Mouse (Mus musculus) splenic B cell, adult 2 months (primary cell): ENCODE measurements at regions not wholly inside any gene's neighbourhood (a gene's known extent, or its start where the extent isn't known, plus 50 kb on each side); places are given as distances from the start of the nearest gene placed in this dataset.
A peak's percentile ranks its signal among the peaks of the same experiment; 100 is the strongest.
"Not testable (repeated sequence)": the region's sequence is repeated elsewhere in the genome, so short reads cannot be mapped to it uniquely, and the experiment has no call there.

Experiments used
- DNase-seq: peaks from one replicate; pipeline ENCODE4 v3.0.0-alpha.2; 2011; ENCODE audit warnings: low read depth, low spot score
- H3K27me3 ChIP-seq: 2 replicates; pipeline ENCODE4 v1.6.1; 2012; ENCODE audit warnings: mild to moderate bottlenecking, low read length, moderate library complexity, mixed read lengths; ENCODE audit not compliant: control insufficient read depth, poor library complexity, insufficient read depth, severe bottlenecking
- H3K36me3 ChIP-seq: 2 replicates; pipeline ENCODE4 v1.6.1; 2012; ENCODE audit warnings: mild to moderate bottlenecking, low read length, moderate library complexity, mixed read lengths; ENCODE audit not compliant: control insufficient read depth, poor library complexity, insufficient read depth, severe bottlenecking

DNA sequence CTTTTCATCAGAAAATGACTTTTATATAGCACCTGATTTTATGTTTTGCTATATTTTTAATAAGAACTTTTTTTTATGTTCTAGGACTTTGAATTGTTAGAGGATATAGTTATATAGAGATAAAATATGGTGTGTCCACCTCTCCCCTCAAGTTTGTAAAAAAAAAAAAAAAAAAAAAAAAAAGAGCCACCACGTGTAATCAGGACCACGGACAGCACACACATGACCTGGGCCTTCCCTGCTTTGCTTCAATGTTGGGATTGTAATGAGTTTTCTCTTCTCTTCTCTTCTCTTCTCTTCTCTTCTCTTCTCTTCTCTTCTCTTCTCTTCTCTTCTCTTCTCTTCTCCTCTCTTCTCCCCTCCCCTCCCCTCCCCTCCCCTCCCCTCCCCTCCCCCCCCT, 78.5 kb downstream of the 1700010I14Rik start:
- not testable (repeated sequence) for H3K27me3 ChIP-seq, DNase-seq, H3K36me3 ChIP-seq

GRCm38 (mm10) chr17:9068859-9069602, 80.9 kb downstream of the 1700010I14Rik start:
- H3K27me3 ChIP-seq, result no peaks in the 10 kb centered on the region
- H3K36me3 ChIP-seq, result no peaks in the 10 kb centered on the region
- DNase-seq, result no peak

DNA sequence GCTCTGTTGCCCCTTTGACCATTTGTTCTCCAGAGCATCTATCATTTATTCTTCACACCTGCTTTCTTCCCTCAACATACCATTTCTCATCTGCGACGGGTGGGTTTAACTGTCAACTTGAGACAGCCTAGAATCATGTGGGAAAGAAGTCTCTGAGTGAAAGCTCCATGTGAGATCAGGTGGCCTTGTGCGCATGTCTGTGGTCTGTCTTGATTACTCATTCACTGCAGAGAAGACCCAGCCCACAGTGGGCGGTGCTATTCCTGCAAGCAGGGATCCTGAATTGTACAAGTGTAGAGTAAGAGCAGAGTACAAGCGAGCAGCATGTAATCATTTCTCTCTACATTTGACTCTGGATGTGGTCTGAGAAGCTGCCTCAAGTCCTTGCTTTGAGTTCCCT, 95.5 kb downstream of the 1700010I14Rik start:
- no peak for DNase-seq
- Histone ChIP-seq H3K27me3 (no peaks in the 10 kb centered on the region), H3K36me3 (no peaks in the 10 kb centered on the region)

DNA sequence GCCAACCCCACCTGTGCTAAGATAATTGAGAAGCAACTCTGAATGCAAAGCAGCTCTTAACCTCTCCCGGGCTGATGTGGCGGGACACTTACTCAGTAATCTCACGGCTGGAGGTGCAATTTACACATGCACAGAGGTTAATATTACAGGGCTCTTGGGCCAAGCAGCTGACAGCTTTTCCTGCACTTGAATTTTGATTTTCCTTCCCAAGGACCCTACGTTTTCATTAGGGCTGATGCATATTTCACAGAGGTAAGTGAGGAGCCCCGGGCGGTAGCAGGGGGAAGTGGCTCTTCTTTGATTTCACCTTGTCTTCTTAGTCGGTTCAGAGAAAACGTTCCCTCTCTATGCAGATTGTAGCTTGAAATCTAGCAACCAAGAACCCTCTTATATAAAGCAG, 139.7 kb downstream of the 1700010I14Rik start:
- DNase-seq, result no peak
- no peaks in the 10 kb centered on the region for H3K36me3 ChIP-seq

GRCm38 (mm10) chr17:9145605-9146223, 157.6 kb downstream of the 1700010I14Rik start:
- DNase-seq, result no peak
- Histone ChIP-seq H3K27me3 (no peaks in the 10 kb centered on the region), H3K36me3 (no peaks in the 10 kb centered on the region)

More for the DNA sequence above, 139.7 kb downstream of the 1700010I14Rik start:
- no peaks in the 10 kb centered on the region for H3K27me3 ChIP-seq

GRCm38 (mm10) chr17:9150654-9151053, 162.5 kb downstream of the 1700010I14Rik start:
- DNase-seq, result no peak
- no peaks in the 10 kb centered on the region; the same call in 1 of the 2 replicates for H3K27me3 ChIP-seq
- no peaks in the 10 kb centered on the region for H3K36me3 ChIP-seq

GRCm38 (mm10) chr17:9162148-9162547, 174.0 kb downstream of the 1700010I14Rik start:
- H3K27me3 ChIP-seq, result no peaks in the 10 kb centered on the region
- H3K36me3 ChIP-seq, result no peaks in the 10 kb centered on the region
- DNase-seq, result no peak

- DNase-seq, result no peak
- H3K36me3 ChIP-seq, result no peaks in the 10 kb centered on the region
Observed at GRCm38 (mm10) chr17:9162676-9163075, 174.5 kb downstream of the 1700010I14Rik start.

GRCm38 (mm10) chr17:9163285-9163684, 175.2 kb downstream of the 1700010I14Rik start:
- DNase-seq, result no peak
- Histone ChIP-seq H3K36me3 (no peaks in the 10 kb centered on the region), H3K27me3 (no peaks in the 10 kb centered on the region)

More at GRCm38 (mm10) chr17:9162676-9163075, 174.5 kb downstream of the 1700010I14Rik start:
- no peaks in the 10 kb centered on the region for H3K27me3 ChIP-seq

DNA sequence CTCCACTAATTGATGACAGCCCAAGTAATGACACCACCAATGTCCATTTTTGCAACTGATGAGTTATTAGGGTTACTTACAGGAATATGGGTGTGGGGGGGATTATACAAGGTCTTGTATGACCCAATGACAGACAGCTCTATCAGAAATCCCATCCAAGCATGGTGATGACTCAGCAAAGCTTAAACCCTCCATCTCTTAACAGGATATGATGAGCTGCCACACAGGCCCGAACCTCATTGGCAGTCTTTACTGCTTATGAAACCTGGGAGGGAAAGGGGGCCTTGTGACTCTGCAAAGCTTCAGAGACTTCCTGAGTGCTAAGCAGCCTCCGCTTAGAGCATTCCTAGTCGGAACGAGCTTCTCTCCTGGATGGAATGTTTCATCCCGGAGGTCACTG, 176.4 kb downstream of the 1700010I14Rik start:
- DNase-seq, result no peak
- H3K36me3 ChIP-seq, result no peaks in the 10 kb centered on the region
- H3K27me3 ChIP-seq, result no peaks in the 10 kb centered on the region

GRCm38 (mm10) chr17:9167161-9167560, 179.0 kb downstream of the 1700010I14Rik start:
- no peak for DNase-seq
- no peaks in the 10 kb centered on the region for H3K36me3 ChIP-seq
- H3K27me3 ChIP-seq, result no peaks in the 10 kb centered on the region

GRCm38 (mm10) chr17:9167571-9168201, 179.6 kb downstream of the 1700010I14Rik start:
- H3K27me3 ChIP-seq, result no peaks in the 10 kb centered on the region

DNA sequence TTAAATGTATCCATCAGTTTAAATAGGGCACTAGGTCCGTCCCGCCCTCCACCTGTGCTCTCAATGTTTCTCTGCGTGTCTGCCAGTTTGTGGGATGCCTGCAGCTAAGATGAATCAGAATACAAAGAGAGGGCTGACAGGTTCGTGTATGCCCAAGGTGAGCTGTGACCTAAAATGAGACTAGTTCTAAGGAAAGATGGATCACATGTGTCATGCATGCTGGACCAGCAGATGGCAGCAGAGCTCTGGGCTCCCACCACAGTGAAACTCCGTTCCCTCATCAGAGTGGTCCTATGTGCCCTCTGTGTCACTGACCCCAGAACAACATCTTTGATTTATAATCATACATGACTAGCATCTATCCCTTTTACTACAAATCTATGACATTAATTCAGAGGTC, 180.3 kb downstream of the 1700010I14Rik start:
- Histone ChIP-seq H3K27me3 (no peaks in the 10 kb centered on the region), H3K36me3 (no peaks in the 10 kb centered on the region)
- peak; percentile 37 for DNase-seq

More at GRCm38 (mm10) chr17:9167571-9168201, 179.6 kb downstream of the 1700010I14Rik start:
- no peaks in the 10 kb centered on the region for H3K36me3 ChIP-seq
- no peak for DNase-seq

GRCm38 (mm10) chr17:9169371-9169770, 181.2 kb downstream of the 1700010I14Rik start:
- DNase-seq, result peak; percentile 36
- Histone ChIP-seq H3K36me3 (no peaks in the 10 kb centered on the region), H3K27me3 (no peaks in the 10 kb centered on the region)

DNA sequence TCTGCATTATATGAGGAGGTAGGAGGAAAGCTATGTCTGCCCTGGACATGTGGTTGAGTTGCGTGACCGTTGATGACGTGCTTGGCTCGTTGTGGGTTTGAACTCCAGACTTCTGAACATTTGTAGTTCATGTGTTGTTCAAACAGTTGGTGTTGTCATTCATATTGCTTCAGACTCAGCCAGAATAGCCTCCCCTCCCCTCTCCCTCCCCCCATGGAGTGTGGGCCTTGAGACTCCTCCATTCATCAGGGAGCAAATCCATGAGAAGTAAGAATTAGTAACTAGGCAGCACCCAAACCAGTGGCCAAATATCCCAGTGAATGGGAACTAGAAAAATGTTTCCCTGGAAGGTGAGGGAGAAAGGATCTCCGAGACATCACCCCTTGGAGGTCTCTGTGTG, 209.0 kb downstream of the 1700010I14Rik start:
- H3K27me3 ChIP-seq, result no peaks in the 10 kb centered on the region
- H3K36me3 ChIP-seq, result no peaks in the 10 kb centered on the region
- DNase-seq, result no peak
